Mouse (Mus musculus) lung, postnatal 0 days (tissue): ENCODE measurements around the gene Etv6.
A peak's percentile ranks its signal among the peaks of the same experiment; 100 is the strongest.

Experiments used
- CTCF ChIP-seq: IDR thresholded peaks from 2 replicates; pipeline ENCODE4 v1.5.1; 2016; ENCODE audit warnings: antibody characterized with exemption, mild to moderate bottlenecking
- EP300 ChIP-seq: IDR thresholded peaks from 2 replicates; pipeline ENCODE4 v1.6.1; 2016; ENCODE audit warnings: antibody characterized with exemption, mild to moderate bottlenecking, control low read depth

- no peak for TF ChIP-seq CTCF
- 0 out of 2 replicates have a peak, but pooled peaks have one; percentile 12 for TF ChIP-seq EP300
Measured at GRCm38 (mm10) chr6:134072439-134072838, 36.9 kb downstream of the Etv6 start.
